Mouse (Mus musculus): ENCODE results near the gene Ormdl2.

DNA sequence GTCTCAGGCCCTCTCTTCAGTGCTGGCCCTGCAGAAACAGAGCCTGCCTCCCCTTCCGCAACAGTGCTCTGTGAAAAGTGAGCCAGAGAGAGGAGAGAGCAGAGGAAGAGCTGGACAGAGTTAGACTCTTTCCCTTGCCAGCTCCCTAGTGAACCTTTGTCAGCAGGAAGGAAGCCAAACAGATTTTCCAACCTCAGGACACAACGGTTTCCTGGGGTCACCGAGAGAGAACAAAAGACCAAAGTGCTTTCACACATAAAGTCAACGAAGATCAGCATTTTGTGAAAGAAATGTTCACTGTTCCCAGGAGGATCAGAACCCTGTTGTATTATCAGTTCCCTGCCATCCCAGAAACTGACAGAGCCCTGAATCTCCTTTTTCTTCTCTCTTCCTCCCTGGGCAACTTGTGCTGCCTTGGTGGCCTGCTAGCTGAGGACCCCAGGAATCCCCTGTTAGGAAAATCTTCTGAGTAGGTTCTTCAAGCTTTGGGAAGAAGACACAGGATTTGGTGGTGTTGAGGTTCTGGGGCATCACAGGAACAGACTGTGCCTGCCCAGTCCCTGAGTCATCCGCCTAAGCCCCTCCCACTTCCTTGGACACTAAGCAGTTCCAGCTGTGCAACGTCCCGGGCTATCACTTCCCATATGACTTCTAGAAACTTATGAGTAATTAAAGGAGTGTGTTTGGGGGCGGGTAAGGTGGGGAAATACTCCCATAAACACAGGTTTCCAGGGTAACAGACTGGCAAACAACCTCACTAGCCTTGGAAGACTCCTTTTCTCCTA is 42.2 kb downstream of the Ormdl2 start:
- TF ChIP-seq CTCF (IDR thresholded peaks at IDR 0.05; ENCODE audit: control insufficient read depth, insufficient read depth, insufficient read length) (no peak), MAX (IDR thresholded peaks at IDR 0.05) (no peak)
